Mouse (Mus musculus) retina, postnatal 1 day (tissue): ENCODE measurements at regions not wholly inside any gene's neighbourhood (a gene's known extent, or its start where the extent isn't known, plus 50 kb on each side); places are given as distances from the start of the nearest gene placed in this dataset.

Experiments used
- DNase-seq: peaks from one replicate; pipeline ENCODE4 v3.0.0-alpha.2; 2012

DNA sequence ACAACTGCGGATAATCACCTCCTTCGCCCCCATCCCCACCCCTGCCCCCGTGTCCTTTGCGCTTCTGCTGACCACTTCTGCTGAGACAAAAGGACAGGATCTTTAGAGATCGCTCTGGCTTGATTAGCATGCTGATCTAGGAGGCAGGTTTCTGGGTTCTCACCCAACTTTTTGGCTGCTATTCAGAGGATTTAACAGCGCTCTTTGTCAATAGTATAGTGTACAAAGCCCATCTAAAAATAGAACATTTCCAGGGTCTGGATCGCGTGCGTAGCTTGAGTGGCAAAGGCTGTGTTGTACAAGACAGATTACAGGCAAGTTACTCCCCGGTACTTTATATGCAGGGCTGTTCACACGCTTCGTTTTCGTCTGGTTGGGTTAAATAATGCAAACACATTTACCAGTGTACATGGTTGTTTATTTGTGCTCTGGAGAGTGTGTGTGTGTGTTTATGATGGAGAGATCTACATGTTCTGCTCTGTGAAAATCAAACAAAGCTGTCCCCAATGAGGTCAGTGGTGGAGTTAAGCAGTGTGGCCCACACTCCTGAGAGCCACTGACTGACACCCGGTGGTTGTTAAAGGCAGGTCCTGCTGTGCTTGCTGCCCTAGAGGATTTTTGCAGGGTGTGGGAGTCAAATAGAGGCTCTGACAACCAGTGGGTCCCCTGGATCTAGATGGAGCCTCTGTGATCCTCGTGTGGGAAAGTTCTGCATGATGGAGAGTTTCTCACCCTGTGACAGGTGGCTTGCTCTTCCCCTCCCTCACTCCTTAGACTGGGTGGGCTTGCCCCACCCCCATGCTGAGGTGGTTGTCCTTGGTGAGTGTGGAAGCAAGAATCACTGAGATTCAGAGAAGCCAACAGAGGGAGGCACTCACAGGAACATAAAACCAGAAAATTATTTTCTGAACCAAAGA lies 146.5 kb upstream of the Jade1 start:
- DNase-seq: peak; percentile 66

DNA sequence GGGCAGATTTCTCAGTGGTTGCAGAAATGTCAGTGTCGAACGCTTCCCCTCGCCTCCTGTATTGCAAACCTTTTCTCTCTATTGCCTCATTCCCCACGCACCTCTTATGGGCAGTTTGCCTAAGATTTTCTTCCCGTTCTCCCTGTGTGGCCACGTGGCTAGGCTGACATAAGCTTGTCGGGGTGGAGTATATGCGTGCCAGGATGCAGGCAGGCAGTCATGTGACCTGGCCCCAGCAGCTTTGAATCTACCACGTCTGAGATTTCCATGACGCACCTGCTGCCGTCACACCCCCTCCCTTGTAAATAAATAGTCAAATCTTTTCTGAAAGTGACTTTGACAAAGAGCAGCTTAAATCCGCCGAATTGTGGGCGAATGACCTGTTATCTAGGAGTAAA lies 147.1 kb upstream of the Jade1 start:
- DNase-seq: peak; percentile 85

DNA sequence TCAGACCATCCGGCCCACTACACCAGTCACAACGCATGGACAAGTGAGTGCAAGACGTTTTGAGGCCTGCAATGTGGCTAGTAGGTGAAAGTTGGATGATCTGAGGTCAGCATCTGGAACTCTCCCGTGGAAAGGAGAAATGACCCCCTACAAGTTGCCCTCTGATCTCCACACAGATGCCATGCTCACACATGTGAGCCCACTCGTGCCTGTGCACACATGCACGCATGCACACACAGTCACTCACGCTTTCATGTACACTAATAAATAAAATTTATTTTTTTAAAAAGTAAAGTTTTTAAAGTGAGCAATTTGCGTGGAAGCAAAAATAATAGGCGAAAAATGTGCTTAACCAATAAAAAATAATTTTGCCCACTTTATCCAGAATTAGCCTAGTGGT lies 147.5 kb upstream of the Jade1 start:
- DNase-seq: no peak

DNA sequence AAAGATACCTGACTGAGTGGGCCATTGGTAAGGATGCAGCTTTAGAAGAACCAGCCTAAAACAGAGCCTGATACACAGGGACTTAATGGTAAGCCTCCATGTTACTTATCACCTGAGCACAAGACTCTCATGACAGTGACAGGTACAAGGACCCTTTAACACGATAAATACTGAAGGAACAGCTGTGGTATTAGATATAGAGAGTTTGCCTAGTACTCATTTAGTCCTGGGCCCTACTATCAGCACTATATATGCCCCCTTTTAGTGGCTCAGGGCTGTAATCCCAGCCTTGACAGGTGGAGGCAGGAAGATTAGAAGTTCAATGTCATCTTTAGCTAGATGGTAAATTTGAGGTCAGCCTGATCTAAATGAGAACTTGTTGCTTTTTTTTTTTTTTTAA lies 148.0 kb upstream of the Jade1 start:
- DNase-seq: no peak

DNA sequence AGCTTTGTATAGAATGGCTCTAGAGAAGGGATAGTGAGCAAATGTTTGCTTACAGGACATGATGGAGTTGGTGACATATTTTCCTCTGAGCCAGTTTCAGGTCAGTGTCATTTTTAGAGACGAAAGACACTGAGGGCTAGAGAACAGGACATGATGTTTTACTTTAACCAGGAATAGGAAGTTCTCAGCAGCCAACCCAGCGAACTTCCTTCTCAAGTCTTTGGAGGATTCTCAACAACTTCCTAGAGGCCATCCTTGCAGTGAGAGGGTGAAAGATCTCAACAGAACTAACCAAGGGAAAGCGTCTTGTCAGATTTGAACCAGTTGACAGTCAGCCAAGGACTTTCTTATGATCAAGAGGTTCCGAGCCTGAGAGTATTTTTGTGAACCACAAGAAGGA lies 153.7 kb upstream of the Jade1 start:
- DNase-seq: no peak

DNA sequence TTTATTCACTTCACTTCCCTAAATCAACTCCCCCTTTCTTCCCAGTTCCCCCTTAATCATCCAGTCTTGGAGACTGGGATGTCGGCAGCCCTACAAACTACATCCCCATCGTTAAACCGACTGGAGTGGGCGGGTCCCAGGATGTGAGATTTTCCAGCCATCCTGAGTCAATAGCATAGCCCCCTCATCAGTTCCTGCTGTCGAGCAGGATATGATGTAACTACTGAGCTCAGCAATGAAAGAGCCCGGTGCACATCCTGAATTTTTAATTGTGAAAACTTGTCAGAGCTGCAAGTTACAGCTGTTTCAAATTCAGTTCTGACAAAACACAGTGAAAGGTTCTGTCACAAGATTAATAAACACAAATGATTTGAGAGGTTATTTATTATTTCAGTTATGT lies 165.7 kb upstream of the Jade1 start:
- no peak for DNase-seq

DNA sequence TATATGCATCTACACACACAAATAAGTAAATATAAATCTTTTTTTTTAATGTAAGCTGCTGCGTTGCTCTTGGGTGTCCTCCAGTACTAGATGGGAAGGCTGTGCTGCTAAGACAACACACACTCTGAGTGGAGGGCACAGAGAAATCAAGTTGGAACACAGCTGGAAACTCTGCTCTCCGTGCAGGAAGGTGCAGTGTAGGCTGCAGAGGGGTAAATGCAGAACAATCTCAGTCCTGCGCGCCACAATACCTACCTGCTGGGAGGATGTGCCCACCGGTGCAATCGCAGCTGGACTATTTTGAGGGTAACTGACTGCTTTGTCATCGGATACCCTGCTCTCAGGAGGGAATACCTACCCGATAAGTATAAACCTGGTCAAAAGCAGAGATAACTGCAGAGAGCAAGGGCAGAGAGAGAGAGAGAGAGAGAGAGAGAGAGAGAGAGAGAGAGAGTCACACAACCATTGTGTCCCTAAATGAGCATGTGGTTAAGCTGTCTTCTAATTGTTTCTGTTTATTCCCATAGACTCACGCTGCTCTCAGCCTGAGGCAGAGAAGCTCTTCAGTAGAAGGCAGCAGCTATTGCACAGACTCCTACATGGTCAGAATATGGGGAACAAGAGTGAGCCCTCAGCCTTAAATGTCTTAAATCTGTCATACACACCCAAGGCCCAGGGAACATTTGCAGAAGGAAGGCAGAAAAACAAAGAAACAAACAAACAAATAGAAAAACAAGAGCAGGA lies 167.9 kb upstream of the Jade1 start:
- DNase-seq: no peak

DNA sequence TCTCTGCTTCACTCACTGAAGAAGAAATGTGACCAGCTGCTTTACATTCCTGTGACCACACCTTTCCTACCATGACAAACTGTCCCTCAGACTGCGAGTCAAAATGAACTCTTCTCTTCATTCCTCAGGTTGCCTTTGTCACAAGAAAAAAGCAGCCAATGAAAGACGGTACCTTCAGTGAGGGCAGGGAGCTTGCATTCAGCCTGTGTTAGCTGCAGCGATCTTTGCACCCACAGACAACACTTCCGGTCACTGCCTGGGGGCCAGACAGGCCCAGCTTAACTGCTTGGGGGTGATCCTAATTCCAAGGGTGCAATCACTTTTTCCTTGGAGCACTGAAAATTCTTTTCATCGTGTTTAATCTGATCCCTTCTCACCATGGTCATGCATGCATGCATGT lies 169.2 kb upstream of the Jade1 start:
- no peak for DNase-seq

DNA sequence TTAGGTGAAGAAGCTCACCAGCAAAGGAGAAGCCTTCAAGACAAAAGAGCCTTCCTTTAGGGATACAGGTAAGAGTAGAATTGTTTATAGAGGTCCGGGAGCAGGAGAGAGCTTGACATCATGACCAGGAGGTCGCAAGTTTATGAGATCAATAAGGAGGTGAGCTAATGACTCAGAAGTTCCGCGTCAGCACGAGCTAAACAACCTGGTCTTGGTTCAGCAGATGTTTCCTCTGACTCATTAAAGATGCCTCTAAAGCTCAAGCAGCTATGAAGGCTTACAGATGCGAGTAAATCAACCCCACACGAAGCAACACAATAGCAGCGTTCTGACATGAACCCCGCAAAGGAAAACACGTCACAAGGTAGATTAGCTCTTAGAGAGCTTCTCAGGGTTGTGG lies 171.1 kb upstream of the Jade1 start:
- no peak for DNase-seq

DNA sequence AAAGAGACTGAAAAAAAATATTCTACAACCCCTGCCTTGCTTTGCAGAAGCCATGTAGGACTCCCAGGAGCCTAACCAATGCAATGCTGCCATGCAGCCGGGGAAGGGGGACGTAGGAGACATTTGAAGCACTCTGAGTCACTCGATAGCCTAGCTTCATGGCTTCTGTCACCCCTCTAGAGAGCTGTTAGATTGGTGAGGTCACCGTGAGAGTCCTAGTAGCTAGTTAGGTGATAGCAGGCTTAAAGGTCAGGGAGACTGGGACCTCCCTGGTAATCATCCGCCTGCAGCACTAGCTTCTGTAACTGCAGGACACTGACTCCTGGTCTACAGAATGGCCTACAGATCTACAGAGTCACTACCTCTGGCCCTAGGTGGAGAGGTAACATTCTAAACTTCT lies 177.0 kb upstream of the Jade1 start:
- no peak for DNase-seq

DNA sequence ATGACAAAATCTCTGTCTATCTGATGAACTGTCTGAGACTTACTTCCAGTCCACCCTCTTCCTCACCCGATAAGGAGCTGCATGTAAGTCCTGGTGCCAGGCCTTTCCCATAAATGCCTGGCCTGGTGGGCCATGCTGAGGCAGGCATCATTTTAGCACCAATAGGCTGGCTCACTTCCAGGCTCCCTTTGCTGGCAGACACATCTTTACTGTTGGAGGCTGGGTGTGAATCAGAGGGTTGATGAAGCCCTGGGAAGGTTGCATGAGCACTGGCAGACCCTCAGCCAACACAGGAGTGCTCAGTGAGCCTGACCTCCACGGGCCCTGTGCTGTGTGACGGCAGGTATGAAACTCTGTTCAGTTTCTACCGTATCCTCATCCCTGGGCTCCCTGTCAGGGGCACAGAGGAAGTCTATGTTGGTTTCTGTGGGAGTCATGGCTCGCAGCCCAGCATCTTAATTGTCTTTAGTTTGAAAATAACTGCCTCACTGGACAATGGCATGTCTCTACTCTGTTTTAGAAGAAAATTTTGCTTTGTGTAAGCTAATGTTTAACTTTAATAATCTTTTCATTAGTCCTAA lies 177.6 kb upstream of the Jade1 start:
- peak; percentile 74 for DNase-seq

DNA sequence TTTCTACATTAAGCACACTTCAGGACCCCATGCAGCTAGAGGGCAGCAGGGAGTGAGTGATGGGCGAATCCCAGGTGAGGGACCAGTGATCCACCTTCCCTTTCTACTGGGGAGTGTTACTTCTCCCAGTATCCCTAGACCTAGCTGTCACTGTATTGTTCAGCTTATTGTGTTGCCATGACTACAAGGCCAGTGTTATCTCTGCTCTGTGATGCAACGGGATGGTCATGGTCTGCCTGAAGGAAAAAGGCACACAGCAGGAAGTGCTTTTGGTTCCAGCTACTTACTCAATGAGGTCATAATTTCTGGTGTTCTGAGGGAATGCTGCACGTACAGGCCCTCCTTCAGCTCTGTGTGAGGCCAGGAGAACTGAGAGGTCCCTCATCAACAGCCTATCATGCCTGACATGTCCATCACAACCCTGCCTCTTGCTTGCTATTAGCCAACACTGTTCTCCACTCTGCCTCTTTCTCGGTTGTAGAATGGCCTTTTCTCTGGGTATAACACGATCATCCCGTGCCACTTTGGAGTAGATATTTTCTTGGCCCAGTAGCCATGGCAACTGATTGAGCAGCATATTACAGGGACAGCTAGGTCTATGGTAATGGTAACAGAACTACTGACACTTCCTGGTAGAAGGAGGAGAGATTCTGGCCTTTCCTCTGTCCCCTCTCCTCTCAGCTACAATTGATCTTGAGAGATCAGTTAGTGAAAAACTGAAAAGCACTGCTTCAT lies 178.5 kb upstream of the Jade1 start:
- DNase-seq: peak; percentile 63

DNA sequence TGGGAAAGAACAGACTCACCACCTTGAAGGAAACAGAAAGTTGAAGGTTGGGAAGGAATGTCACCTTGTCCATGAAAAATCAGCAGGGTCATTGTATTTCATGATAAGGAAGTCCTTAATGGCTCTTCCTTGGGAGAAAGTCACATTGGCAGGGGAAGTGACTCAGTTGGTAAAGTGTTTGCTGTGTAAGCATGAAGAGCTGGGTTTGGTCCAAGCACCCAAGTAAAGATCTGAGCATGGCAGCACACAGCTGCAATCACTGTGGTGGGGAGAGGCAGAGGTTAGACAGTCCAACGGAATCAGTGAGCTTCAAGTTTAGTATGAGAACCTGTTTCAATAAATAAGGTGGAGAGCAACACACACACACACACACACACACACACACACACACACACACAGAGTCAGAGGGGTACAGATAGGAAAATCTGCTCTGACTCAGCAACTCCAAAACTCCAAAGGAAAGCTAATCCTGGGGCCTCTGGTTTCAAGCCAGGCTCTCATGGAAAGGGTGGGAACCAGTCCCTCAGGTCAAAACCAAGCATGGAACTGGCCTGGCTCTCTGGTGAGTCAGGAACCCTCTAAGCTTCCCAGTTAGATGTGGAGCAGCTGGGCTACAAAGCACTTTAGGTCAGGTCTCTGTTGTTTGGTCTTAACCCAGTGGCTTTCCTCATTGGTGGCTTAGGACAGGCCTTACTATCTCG lies 180.2 kb upstream of the Jade1 start:
- DNase-seq: no peak

DNA sequence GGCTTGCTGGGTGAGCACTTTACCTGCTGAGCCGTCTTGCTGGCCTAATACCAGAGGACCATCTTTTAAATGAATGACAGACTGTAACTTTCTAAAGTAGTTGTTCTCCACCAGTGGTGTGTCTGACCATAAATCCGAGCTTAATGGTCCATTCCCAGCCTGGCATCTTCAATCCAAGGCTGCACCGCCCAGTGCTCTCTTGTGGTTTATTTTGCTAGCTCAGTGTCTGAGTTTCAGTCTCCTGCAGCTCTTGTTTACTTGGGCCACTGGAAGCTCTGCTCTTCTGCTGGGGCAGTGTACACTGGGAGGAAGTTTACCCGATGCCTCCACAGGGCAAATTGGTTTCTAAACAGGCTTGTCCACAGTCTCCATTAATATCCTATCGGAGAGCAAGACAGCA lies 182.3 kb upstream of the Jade1 start:
- no peak for DNase-seq

DNA sequence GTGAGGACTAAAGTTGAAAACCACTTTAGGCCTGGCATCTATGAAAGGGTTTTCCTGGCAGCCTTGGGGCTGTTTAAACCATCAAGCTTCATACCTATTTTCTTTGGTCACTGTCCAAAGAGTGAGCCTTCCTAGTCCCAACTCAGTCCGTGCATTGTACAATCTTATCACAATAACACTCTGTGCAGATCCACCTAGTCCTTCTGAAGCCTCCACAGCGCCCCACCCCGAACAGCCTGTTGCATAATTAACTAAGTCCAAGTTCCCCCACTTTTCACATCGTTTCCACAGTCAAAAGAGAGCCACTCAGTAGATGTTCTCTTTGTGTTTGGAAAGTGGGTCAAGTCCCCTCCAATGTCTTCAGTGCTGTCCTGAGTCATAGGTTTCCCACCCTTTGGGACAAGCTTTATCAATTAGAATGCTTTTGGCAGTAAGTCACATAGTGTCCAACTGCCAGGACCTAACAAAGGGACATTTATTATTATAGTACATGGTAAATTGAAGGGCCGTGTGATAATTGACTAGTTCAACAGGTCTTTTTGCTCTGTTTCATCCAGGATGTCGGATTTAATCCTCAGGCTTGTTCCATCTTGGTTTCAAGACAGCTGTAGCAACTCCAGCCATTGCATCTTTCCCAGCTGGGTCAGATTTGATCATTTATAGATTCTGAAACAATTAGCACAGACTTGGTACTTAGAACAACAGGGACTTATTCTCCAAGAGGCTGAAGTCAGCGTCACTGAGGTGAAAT lies 187.0 kb upstream of the Jade1 start:
- DNase-seq: peak; percentile 58

DNA sequence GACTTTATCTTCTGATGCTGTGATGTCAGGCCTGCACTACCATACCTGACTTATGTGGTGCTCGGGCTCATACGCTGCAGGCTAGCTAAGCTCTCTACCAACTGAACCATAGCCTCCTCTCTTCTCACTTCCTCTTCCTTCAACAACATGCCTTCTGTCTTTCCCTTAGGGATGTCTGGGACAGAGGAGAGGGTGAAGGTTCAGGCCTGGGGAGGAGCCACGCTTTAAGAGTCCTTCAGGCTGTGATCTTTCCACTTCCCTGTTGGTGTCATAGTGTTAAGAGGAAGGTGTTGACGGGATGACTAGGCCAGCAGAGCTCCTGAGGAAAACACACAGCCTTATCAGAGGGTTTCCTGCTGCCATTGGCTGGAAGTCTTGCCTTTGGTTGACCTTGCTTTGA lies 188.8 kb upstream of the Jade1 start:
- no peak for DNase-seq

DNA sequence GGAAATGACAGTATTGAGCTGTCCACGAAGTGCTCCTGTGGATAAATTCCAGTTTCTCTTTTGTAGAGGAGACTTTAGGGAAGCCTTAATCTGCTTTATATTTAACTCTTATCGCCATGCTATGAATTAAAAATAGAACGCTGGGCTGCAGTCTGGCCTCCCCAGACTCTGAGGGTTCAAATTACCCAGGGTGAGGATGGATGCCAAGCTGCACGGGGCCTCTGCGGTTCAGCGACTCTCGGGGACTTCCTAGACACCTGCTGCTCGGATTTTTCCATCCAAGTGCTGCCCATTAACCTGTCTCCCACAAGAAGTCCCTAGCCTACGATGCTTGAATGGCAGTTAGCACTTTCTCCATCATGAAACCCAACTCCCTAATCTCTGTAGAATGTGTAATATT lies 189.3 kb upstream of the Jade1 start:
- DNase-seq: no peak

DNA sequence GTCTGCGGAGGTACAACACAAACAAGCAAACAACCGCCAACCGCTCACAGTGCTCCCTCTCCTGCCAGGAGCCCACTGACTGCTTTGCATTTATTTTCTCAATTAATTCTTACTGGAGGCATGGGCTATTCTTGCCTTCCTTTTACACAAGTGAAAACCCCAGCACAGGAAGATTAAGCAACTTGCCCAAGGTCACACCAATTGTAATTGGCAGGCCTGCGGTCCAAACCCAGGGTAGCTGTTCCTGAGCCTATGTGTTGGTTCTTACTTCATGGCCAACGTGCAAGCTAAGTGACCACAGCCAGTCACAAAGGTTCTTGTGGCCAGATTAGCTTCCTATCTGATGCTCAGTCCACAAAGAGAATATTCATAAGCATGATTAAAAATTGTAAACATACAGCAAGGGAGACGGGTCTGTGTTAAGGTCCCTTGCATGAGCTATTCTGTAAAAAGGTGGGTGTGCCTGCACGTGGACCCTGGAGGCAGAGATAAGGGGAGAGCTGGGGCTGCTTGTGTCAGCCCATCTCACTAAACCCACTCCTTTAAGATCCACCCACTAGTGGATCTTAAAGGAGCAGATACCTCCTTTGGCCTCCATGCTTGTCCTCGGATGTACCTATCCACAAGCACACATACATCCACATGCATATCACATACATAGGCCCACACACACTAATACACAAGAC lies 190.2 kb upstream of the Jade1 start:
- no peak for DNase-seq

DNA sequence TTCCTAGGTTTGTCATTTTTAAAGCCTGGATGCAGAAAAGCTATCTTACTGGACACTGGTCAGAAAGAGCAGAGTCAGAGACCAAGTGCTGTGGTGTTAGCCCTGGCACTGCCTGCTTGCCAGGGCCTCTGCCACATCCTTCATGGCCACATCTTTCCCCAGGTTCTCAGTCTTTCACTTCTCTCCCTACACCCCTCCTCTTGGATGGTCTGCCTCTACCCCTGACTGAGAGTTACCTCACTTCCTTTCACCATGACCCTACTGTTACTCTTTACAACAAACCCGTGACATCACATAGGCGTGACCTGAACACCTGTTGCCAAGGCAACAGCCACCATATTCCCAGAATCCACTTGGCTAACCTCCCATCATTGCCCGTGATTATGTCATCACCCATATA lies 191.6 kb upstream of the Jade1 start:
- no peak for DNase-seq

DNA sequence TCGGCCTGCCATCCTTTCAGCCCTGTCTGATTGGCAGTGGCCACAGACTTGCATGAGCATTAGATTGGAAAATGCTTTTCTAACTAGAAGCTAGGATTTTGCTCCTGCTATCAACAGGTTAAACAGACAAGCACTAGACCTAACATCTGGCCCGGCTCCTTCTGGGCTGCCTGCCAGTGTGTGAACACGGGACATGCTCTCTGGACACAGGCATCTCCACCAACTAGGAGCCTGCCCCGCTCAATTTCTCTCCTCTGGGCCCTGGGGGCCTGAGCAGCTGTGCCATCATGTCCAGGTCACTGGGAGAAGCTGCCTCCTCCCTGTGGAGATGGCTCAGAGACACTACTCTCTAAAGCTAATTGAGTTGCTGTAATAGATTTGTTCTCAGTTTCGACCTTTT lies 195.3 kb upstream of the Jade1 start:
- DNase-seq: no peak

DNA sequence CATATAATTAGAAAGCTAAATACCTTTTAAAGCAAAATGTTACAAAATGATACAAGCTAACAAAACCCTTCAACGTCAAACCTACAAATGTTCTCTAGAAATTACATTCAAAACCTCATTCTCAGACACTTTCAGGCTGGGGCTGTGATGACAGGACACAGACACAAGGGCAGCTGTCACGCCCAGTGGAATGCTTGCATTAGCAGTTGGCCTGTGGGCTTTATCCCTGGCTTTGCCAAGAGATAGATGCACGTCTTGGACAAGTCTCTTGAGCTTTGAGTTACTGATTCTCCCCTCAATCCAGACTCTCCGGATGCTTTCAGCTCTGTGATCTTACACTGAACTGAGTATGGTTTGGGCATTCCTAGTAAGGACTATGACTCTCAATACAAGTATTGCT lies 196.1 kb upstream of the Jade1 start:
- no peak for DNase-seq
